Mouse (Mus musculus) C2C12 (cell line): ENCODE measurements at regions not wholly inside any gene's neighbourhood (a gene's known extent, or its start where the extent isn't known, plus 50 kb on each side); places are given as distances from the start of the nearest gene placed in this dataset.

Source experiments
- CTCF ChIP-seq: IDR thresholded peaks from one replicate; pipeline ENCODE4 v1.5.1; 2011; ENCODE audit not compliant: control insufficient read depth, insufficient read depth, insufficient read length
- FOSL1 ChIP-seq: IDR thresholded peaks from one replicate; pipeline ENCODE4 v1.8.0; 2011; ENCODE audit warnings: mild to moderate bottlenecking, low read length; ENCODE audit not compliant: poor library complexity, insufficient read depth, severe bottlenecking
- USF1 ChIP-seq: IDR thresholded peaks from one replicate; pipeline ENCODE4 v1.6.1; 2011; ENCODE audit warnings: low read depth, mild to moderate bottlenecking, control low read depth, moderate library complexity

- TF ChIP-seq USF1 (no peak), CTCF (no peak), FOSL1 (no peak)
Measured at GRCm38 (mm10) chr15:62435141-62435680, 1409.8 kb downstream of the Gsdmc2 start.
